Mouse (Mus musculus): Measurements from ENCODE around the gene Crnkl1. TPM values are rescaled to one million over a fixed set of nuclear protein-coding genes. Genes with fewer than 3 reads are reported as not detected.
"Not testable (repeated sequence)": the region's sequence is repeated elsewhere in the genome, so short reads cannot be mapped to it uniquely, and the experiment has no call there.

Crnkl1 gene
- polyA plus RNA-seq, 1 experiment from 2014 or later, result 39.0 TPM

DNA sequence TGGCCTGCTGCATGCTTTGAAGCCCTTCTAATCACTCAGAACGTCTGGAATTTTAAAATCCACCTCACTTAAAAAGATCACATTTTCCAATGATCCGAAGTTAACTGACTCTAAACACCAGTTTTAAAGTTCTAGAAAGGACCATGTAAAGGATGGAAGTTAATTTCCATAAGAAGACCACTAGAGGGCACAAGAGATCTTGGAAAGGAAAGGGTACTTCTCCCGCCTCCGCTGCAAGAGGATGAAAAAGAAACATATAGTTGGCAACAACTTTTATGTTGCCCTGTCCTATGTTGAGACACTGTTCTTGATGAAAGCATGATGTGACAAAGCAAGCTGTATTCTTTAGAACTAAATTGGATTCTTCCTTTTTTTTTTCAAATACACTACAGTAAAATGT lies 22.6 kb upstream of the Crnkl1 start:
- 15% methylated on average over 4 of the region's 4 CpGs for WGBS
- ATAC-seq (ENCODE audit: low FRiP score), result no peak
- Histone ChIP-seq H3K27me3 (peaks cover 3% of the 10 kb centered on the region; the same call in 1 of the 2 replicates), H3K4me3 (no peak overlapping the region), H3K4me2 (replicated peaks) (no peak overlapping the region), H3K36me3 (no peaks in the 10 kb centered on the region), H3K4me1 (0 out of 2 replicates have a peak, but pooled peaks cover 4% of the 10 kb centered on the region), H3K27ac (no peak overlapping the region), H3K9ac (no peak overlapping the region), H3K9me3 (replicated peaks) (no peaks in the 10 kb centered on the region)

DNA sequence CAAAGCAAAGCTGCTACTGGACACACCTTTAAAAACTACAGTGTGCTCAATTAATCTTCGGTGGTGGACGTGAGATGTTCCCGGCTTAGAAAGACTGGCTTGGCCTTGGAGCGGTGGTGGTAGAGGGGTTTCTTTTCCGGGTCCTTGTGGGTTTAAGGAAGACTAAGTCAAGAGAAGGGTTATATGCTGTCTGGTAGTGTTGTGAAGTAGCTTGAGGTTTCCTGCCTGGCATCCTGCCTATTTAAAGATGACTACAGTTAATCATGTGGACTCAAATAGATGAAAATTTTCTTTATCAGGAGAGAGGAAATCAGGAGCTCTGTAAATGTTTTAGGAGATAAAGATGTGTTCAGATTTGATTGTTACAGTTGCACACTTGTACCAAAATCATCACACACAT lies 21.5 kb upstream of the Crnkl1 start:
- no peaks in the 10 kb centered on the region for H3K36me3 ChIP-seq
- no peak overlapping the region for H3K27ac ChIP-seq
- no peak for ATAC-seq (ENCODE audit: low FRiP score)
- no peaks in the 10 kb centered on the region for H3K9me3 ChIP-seq (replicated peaks)
- no peak overlapping the region for H3K9ac ChIP-seq
- 0 out of 2 replicates have a peak, but pooled peaks cover 4% of the 10 kb centered on the region for H3K4me1 ChIP-seq
- 79% methylated on average over 5 of the region's 5 CpGs for WGBS
- no peak overlapping the region for H3K4me3 ChIP-seq
- H3K27me3 ChIP-seq, result peaks cover 3% of the 10 kb centered on the region; the same call in 1 of the 2 replicates
- H3K4me2 ChIP-seq (replicated peaks), result no peak overlapping the region

DNA sequence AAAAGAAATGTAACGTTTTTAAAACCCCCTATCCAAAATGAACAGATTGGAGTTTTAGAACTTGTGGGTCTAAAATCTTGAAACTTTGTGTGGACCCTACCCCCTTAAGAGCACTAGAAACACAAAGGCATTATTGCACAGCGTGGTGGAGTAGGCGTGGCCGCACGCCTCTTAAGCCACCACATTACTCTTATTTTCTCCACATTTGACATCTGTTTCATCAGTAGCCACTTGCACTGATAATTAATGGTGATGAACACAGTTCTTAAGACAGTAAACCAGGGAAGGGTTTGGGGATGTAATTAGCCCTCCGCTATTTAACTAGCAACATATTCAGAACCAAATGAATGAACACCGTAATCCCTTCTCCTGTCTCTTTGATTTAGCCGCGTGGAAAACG lies 21.0 kb upstream of the Crnkl1 start:
- no peak overlapping the region for H3K4me2 ChIP-seq (replicated peaks)
- 68% methylated on average over 10 of the region's 10 CpGs for WGBS

DNA sequence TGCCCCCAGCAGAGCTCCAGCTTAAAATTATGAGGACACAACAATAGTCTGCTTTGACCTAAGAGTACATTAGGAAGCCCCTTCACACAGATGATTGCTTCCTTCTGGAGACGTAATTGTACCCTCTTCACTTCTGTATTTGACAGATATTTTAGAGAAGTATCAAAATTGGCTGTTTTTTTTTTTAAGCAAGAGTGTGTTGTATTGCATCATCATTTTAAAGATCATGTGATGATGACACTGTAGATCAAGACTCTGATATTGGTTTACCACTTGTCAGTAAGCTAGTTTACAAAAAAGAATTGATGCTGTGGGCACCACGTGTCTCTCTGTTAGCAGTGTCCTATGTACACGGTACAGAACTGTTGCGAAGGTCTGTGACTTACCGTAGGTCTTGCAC lies 17.9 kb upstream of the Crnkl1 start:
- no peak overlapping the region for H3K27ac ChIP-seq
- H3K27me3 ChIP-seq, result no peaks in the 10 kb centered on the region
- no peak overlapping the region for H3K9ac ChIP-seq
- H3K36me3 ChIP-seq, result no peaks in the 10 kb centered on the region
- peaks cover 17% of the 10 kb centered on the region for H3K4me1 ChIP-seq
- ATAC-seq (ENCODE audit: low FRiP score), result no peak
- H3K4me2 ChIP-seq (replicated peaks), result no peak overlapping the region
- WGBS, result 87% methylated on average over 5 of the region's 5 CpGs
- H3K9me3 ChIP-seq (replicated peaks), result no peaks in the 10 kb centered on the region
- no peak overlapping the region for H3K4me3 ChIP-seq

More for the DNA sequence above, 21.0 kb upstream of the Crnkl1 start:
- Histone ChIP-seq H3K4me1 (0 out of 2 replicates have a peak, but pooled peaks cover 4% of the 10 kb centered on the region), H3K27me3 (peaks cover 3% of the 10 kb centered on the region; the same call in 1 of the 2 replicates), H3K9ac (no peak overlapping the region), H3K27ac (no peak overlapping the region), H3K36me3 (no peaks in the 10 kb centered on the region), H3K9me3 (replicated peaks) (no peaks in the 10 kb centered on the region), H3K4me3 (no peak overlapping the region)
- no peak for ATAC-seq (ENCODE audit: low FRiP score)

DNA sequence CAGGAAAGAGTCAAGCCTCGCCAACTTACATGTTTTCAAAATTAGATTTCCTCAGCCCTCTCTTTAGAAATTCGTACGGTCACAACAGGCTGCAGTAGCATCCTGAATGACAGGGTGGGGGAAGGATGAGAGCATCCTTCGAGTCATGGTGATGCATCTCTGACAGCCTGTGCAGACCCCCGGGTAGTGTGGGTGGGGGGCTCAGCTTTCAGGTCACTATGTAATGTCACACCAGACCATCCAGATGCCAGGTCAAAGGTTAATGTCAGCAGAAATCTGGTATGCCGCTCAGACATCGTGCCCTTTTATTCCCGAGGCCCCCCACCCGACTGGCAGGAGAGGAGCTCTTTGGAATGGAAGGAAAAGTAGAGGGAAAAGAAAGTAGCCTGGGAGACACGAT lies 15.4 kb upstream of the Crnkl1 start:
- no peak overlapping the region for H3K4me3 ChIP-seq
- peaks cover 16% of the 10 kb centered on the region for H3K4me1 ChIP-seq
- H3K36me3 ChIP-seq, result no peaks in the 10 kb centered on the region
- ATAC-seq (ENCODE audit: low FRiP score), result peak; percentile 52; the same call in 1 of the 2 replicates
- H3K27ac ChIP-seq, result peak overlapping the region; percentile 30; the same call in 1 of the 2 replicates
- H3K4me2 ChIP-seq (replicated peaks), result no peak overlapping the region
- H3K27me3 ChIP-seq, result no peaks in the 10 kb centered on the region
- peak overlapping the region; percentile 13; the same call in 1 of the 2 replicates for H3K9ac ChIP-seq
- no peaks in the 10 kb centered on the region for H3K9me3 ChIP-seq (replicated peaks)
- WGBS, result 8% methylated on average over 10 of the region's 10 CpGs

DNA sequence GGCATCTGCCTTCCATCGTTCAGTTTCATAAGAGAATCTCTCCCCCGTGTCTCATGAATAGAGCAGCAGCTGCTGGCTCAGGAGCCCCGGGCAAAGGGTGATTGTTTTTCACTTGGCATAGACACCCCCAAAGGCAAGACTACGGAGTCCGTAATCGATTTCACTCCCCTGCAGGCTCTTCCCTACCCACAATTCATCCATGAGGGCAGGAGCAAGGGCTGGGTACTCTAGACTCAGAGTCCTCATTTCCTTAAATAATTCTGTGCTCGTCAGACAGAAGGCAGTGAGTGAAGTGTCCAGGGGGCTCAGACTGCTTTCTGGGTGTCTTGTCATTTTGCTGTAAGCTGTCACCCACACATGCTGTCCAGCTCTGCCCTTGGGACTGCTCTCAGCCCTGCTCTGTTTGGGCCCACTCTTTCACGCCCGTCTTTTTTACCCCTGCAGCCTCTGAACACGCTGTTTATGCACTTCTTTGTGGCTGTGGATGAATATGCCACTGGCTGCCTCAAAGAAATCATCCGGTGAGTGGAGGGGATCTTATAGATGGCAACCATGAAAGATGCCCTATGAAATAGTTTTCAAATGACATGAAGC lies 14.8 kb upstream of the Crnkl1 start:
- Histone ChIP-seq H3K4me1 (peaks cover 16% of the 10 kb centered on the region), H3K4me3 (no peak overlapping the region), H3K9ac (no peak overlapping the region), H3K36me3 (no peaks in the 10 kb centered on the region), H3K27ac (peak overlapping the region; percentile 30; the same call in 1 of the 2 replicates), H3K9me3 (replicated peaks) (no peaks in the 10 kb centered on the region), H3K4me2 (replicated peaks) (peak overlapping the region; percentile 9; the same call in 1 of the 2 replicates), H3K27me3 (no peaks in the 10 kb centered on the region)
- 19% methylated on average over 11 of the region's 11 CpGs for WGBS
- ATAC-seq (ENCODE audit: low FRiP score), result peak; percentile 81

DNA sequence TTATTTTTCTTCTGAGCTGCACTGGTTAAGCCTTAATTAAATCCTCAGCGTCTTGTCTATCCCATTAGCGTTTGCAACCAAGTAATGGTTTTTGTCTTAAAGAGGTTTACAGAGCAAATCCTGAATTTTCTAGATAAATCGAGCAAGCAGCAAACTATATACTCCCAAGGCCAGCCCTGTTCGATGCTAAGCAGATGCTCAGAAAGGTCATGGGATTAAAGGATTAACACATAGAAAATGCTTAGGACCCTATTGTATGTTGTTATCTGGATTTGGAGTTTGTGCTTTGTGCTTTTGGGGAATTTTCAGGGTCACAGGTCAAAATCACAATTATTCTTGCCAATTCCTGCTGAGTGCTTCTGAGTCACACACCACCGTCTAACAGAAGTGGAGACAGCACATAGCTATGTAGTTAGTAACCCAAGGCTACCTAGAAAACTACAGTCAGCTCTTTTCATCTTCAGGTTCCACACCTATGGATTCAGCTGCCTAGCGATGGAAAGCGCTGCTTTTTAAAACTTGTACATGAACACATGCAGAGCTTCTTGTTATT lies 13.7 kb upstream of the Crnkl1 start:
- H3K27ac ChIP-seq, result peak overlapping the region; percentile 36; the same call in 1 of the 2 replicates
- H3K4me2 ChIP-seq (replicated peaks), result no peak overlapping the region
- no peaks in the 10 kb centered on the region for H3K9me3 ChIP-seq (replicated peaks)
- H3K9ac ChIP-seq, result no peak overlapping the region
- H3K4me3 ChIP-seq, result no peak overlapping the region
- no peak for ATAC-seq (ENCODE audit: low FRiP score)
- H3K36me3 ChIP-seq, result no peaks in the 10 kb centered on the region
- peaks cover 18% of the 10 kb centered on the region for H3K4me1 ChIP-seq
- 75% methylated on average over 7 of the region's 7 CpGs for WGBS
- H3K27me3 ChIP-seq, result no peaks in the 10 kb centered on the region

DNA sequence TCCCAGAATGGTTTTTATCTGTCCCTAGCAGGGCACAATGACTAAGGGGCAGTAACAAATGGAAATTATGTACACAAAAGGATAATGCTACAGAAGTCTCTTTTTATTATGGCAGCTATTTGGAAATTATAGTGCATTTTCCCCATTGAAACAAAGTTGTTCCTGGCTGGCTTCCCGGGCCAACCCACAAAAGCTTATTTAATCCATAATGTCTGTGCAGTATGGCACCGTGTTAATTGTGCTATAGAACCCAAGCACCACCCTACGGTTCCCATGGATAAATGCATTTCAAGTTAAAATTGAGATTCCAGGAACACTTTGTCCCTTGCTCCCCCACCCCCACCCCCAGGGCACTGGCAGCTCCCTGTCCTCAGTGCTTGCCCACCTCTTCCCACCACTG lies 9.5 kb upstream of the Crnkl1 start:
- Histone ChIP-seq H3K9ac (no peak overlapping the region), H3K9me3 (replicated peaks) (no peaks in the 10 kb centered on the region), H3K36me3 (no peaks in the 10 kb centered on the region), H3K4me2 (replicated peaks) (no peak overlapping the region), H3K4me1 (peaks cover 9% of the 10 kb centered on the region), H3K4me3 (no peak overlapping the region), H3K27me3 (no peaks in the 10 kb centered on the region), H3K27ac (no peak overlapping the region)
- no peak for ATAC-seq (ENCODE audit: low FRiP score)
- WGBS, result 71% methylated on average over 3 of the region's 3 CpGs

DNA sequence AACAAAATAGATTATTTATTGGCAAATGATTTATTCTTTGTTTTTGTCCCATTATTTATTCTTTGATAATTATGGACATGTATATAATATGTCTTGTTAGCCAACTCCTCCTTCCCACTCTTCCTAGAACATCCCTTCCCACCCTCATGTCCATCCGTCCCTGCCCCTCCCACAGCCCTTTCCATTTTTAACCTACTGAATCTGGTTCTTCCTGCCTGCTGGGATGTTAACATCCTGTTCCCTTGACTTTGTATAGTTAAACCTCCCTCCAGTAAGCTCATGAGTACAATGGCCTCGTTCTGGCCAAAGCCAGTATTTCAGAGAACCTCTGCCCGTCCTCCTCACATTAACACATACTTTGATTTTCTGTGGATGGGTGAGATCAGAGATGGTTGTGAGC lies 6.6 kb upstream of the Crnkl1 start:
- Histone ChIP-seq H3K9ac (no peak overlapping the region), H3K9me3 (replicated peaks) (no peaks in the 10 kb centered on the region), H3K4me2 (replicated peaks) (no peak overlapping the region), H3K4me3 (no peak overlapping the region), H3K27me3 (no peaks in the 10 kb centered on the region), H3K36me3 (no peaks in the 10 kb centered on the region), H3K4me1 (peaks cover 6% of the 10 kb centered on the region; the same call in 1 of the 2 replicates), H3K27ac (no peak overlapping the region)
- no peak for ATAC-seq (ENCODE audit: low FRiP score)
- WGBS, result 69% methylated on average over 3 of the region's 3 CpGs

DNA sequence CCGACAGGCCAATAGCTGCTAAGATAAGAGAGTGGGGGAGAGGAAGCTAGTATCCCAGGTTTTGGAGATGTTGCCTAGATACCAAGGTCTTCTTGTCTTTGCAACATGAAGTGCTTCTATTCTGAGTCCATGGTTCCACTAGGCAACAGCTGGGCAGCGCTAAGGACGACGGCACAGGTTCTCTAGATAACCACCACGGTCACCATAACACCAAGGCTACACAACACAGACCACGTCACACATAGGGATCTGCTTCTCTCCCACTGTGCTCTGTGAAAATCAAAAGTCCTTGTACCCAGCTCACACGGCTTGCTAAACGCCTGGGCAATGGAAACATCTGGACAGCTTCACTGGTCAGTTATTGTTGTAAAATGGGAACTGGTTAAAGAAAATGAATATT lies 2.2 kb upstream of the Crnkl1 start:
- H3K9me3 ChIP-seq (replicated peaks), result no peaks in the 10 kb centered on the region
- ATAC-seq (ENCODE audit: low FRiP score), result no peak
- no peak overlapping the region for H3K27ac ChIP-seq
- no peak overlapping the region for H3K9ac ChIP-seq
- H3K4me1 ChIP-seq, result peaks cover 9% of the 10 kb centered on the region
- WGBS, result 85% methylated on average over 8 of the region's 8 CpGs
- no peaks in the 10 kb centered on the region for H3K27me3 ChIP-seq
- H3K4me3 ChIP-seq, result no peak overlapping the region
- peaks cover 8% of the 10 kb centered on the region; the same call in 1 of the 2 replicates for H3K36me3 ChIP-seq
- no peak overlapping the region for H3K4me2 ChIP-seq (replicated peaks)

DNA sequence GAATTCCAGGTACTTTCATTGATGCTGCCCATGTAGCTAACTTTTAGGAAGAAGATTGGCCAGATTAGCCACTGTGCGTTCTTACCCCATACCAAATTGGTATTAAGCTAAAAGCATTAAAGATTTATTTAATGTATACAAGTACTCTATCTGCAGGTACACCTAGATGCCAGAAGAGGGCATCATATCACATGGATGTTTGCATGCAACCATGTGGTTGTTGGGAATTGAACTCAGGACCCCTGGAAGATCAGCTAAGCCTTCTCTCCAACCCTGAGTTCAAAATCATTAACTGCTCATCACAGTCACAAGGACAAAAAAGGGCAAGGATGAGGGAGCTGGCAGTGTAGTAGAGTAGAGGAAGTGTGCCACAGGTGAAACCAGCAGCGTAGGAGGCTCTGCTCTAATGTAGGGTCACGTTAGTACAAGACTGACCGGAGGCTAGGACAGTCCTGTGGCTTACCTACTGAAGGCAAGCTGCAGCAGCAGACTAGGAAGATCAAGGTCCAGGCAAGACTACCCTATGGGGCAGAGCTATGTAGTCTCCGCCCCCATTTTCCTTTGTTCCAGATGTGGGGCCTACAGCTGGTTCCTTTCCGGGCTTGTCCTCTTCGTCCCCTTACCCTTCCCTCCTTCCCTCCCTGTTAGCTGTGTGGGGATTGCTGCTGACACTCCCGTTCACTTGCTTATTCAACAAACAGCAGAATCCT lies 13.7 kb downstream of the Crnkl1 start:
- no peak overlapping the region for H3K9ac ChIP-seq
- no peak overlapping the region for H3K4me3 ChIP-seq
- no peak for ATAC-seq (ENCODE audit: low FRiP score)
- no peak overlapping the region for H3K27ac ChIP-seq
- peaks cover 85% of the 10 kb centered on the region for H3K36me3 ChIP-seq
- H3K9me3 ChIP-seq (replicated peaks), result no peaks in the 10 kb centered on the region
- H3K4me2 ChIP-seq (replicated peaks), result no peak overlapping the region
- no peaks in the 10 kb centered on the region for H3K27me3 ChIP-seq
- WGBS, result 87% methylated on average over 8 of the region's 8 CpGs
- H3K4me1 ChIP-seq, result no peaks in the 10 kb centered on the region

DNA sequence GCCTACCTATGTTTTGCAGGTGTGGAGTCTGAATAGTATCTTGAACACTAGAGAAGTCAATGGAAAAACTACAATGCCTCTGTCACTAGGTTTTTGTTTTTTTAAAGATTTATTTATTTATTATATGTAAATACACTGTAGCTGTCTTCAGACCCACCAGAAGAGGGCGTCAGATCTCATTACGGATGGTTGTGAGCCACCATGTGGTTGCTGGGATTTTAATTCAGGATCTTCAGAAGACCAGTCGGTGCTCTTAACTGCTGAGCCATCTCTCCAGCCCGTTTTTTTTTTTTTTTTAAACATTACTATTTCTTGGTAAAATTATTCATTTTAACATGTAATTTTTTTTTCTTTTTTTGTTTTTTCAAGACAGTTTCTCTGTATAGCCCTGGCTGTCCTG lies 28.9 kb downstream of the Crnkl1 start:
- ATAC-seq (ENCODE audit: low FRiP score); H3K4me2 ChIP-seq (replicated peaks); H3K9ac ChIP-seq; H3K9me3 ChIP-seq (replicated peaks); H3K27me3 ChIP-seq; H3K27ac ChIP-seq; H3K4me3 ChIP-seq: not testable (repeated sequence)
- Histone ChIP-seq H3K36me3 (peaks cover 25% of the 10 kb centered on the region), H3K4me1 (peaks cover 16% of the 10 kb centered on the region)
- 48% methylated on average over 4 of the region's 4 CpGs for WGBS

All from hindbrain, embryonic 12.5 days (tissue).